8 mouse cellular contexts compared by ENCODE assay signal in genomic region chr8:3514681-3515247, GRCm38 (mm10). TPM values are rescaled to one million over a fixed set of nuclear protein-coding genes. Genes with fewer than 3 reads are reported as not detected.
DNase-seq lines count a peak whose midpoint lies in the region; ATAC-seq and TF ChIP-seq lines count a peak whose summit lies in the region.

No protein-coding gene starts in this region.

- ATAC-seq in embryonic facial prominence, embryonic 14.5 days (ENCODE audit: low read depth): no peak
- no peak for ATAC-seq in kidney, embryonic 14.5 days (ENCODE audit: low FRiP score, low TSS enrichment)
- ATAC-seq in neural tube, embryonic 12.5 days (ENCODE audit: low FRiP score, low read depth): no peak

- no peak for DNase-seq in left cerebral cortex, adult 2 months (ENCODE audit: extremely low spot score in 1 of 2, low spot score in 2 of 2)
- no peak for DNase-seq in left cerebral cortex, adult 18-20 months (ENCODE audit: low spot score in 2 of 2)
- no peak for DNase-seq in embryonic facial prominence, embryonic 14.5 days (ENCODE audit: low spot score)
- DNase-seq in gastrocnemius, postnatal 36 days: no peak
- no peak for DNase-seq in layer of hippocampus, adult 18-20 months (ENCODE audit: low spot score in 2 of 2)
- no peak for DNase-seq in left cerebral cortex, postnatal 4 days

- no peaks in the 10 kb centered on the region for H3K27me3 ChIP-seq in embryonic facial prominence, embryonic 14.5 days (replicated peaks; ENCODE audit: control insufficient read depth, insufficient read depth, low read length)
- H3K27me3 ChIP-seq in kidney, embryonic 14.5 days (ENCODE audit: control insufficient read depth, insufficient read depth, low read length): no peaks in the 10 kb centered on the region
- no peaks in the 10 kb centered on the region for H3K27me3 ChIP-seq in neural tube, embryonic 12.5 days (replicated peaks)

- peak overlapping the region; percentile 81 for H3K27ac ChIP-seq in left cerebral cortex, adult 2 months
- peak overlapping the region; percentile 73 for H3K27ac ChIP-seq in embryonic facial prominence, embryonic 14.5 days (replicated peaks; ENCODE audit: low read depth, low read length)
- peak overlapping the region; percentile 39; the same call in 1 of the 2 replicates for H3K27ac ChIP-seq in kidney, embryonic 14.5 days (ENCODE audit: low read depth, low read length)
- H3K27ac ChIP-seq in neural tube, embryonic 12.5 days: no peak overlapping the region

- H3K36me3 ChIP-seq in embryonic facial prominence, embryonic 14.5 days (ENCODE audit: control insufficient read depth, insufficient read depth, low read length): peaks cover 41% of the 10 kb centered on the region
- peaks cover 20% of the 10 kb centered on the region; the same call in 1 of the 2 replicates for H3K36me3 ChIP-seq in kidney, embryonic 14.5 days (ENCODE audit: control insufficient read depth, insufficient read depth, low read length)
- H3K36me3 ChIP-seq in neural tube, embryonic 12.5 days: peaks cover 42% of the 10 kb centered on the region

- H3K9ac ChIP-seq in embryonic facial prominence, embryonic 14.5 days (ENCODE audit: low read depth, low read length): peak overlapping the region; percentile 63
- H3K9ac ChIP-seq in kidney, embryonic 14.5 days (ENCODE audit: low read depth, low read length): peak overlapping the region; percentile 44; the same call in 1 of the 2 replicates
- 0 out of 2 replicates have a peak overlapping the region, but pooled peaks have one; percentile 26 for H3K9ac ChIP-seq in neural tube, embryonic 12.5 days

- H3K4me2 ChIP-seq in embryonic facial prominence, embryonic 14.5 days (ENCODE audit: low read depth, low read length): peak overlapping the region; percentile 90
- H3K4me2 ChIP-seq in kidney, embryonic 14.5 days (replicated peaks; ENCODE audit: low read depth, low read length): peak overlapping the region; percentile 96
- H3K4me2 ChIP-seq in neural tube, embryonic 12.5 days (replicated peaks): peak overlapping the region; percentile 94

- TF ChIP-seq CTCF in left cerebral cortex, adult 2 months (IDR thresholded peaks at IDR 0.05): no peak

- H3K4me3 ChIP-seq in left cerebral cortex, adult 2 months: peak overlapping the region; percentile 89
- peak overlapping the region; percentile 71 for H3K4me3 ChIP-seq in embryonic facial prominence, embryonic 14.5 days (ENCODE audit: low read depth, low read length)
- H3K4me3 ChIP-seq in kidney, embryonic 14.5 days (ENCODE audit: low read length): peak overlapping the region; percentile 50
- peak overlapping the region; percentile 56 for H3K4me3 ChIP-seq in neural tube, embryonic 12.5 days

- intact Hi-C loops in left cerebral cortex, adult 2 months (cut with DNase I): loop anchor here (1.0 kb wide), 1 partner anchor 14 kb away; the partner anchor contains the start of gene Mcoln1
- intact Hi-C loops in gastrocnemius, postnatal 36 days (cut with DNase I): no loop called here
- intact Hi-C loops in left cerebral cortex, postnatal 4 days (cut with DNase I): no loop called here

- 0 out of 2 replicates have a peak, but pooled peaks cover 3% of the 10 kb centered on the region for H3K4me1 ChIP-seq in embryonic facial prominence, embryonic 14.5 days (ENCODE audit: control insufficient read depth, insufficient read depth, low read length)
- 0 out of 2 replicates have a peak, but pooled peaks cover 4% of the 10 kb centered on the region for H3K4me1 ChIP-seq in kidney, embryonic 14.5 days (ENCODE audit: control insufficient read depth, insufficient read depth, low read length)
- peaks cover 3% of the 10 kb centered on the region for H3K4me1 ChIP-seq in neural tube, embryonic 12.5 days

- 27% methylated on average over 13 of the region's 13 CpGs for WGBS in embryonic facial prominence, embryonic 14.5 days
- WGBS in kidney, embryonic 14.5 days: 36% methylated on average over 13 of the region's 13 CpGs
- WGBS in neural tube, embryonic 12.5 days: 35% methylated on average over 13 of the region's 13 CpGs

- no peaks in the 10 kb centered on the region for H3K9me3 ChIP-seq in embryonic facial prominence, embryonic 14.5 days (ENCODE audit: control insufficient read depth, low read length)
- H3K9me3 ChIP-seq in kidney, embryonic 14.5 days (ENCODE audit: control insufficient read depth, low read length): no peaks in the 10 kb centered on the region
- H3K9me3 ChIP-seq in neural tube, embryonic 12.5 days: no peaks in the 10 kb centered on the region

RNA-seq across cellular contexts. Expression of gene Pnpla6, which starts 0.4 kb away (rescaled TPM):
- 10 to 100 TPM; 76.5 to 86.0 TPM for total RNA-seq in left cerebral cortex, adult 2 months (2021)
- total RNA-seq in left cerebral cortex, adult 18-20 months (2021): 10 to 100 TPM; 66.3 to 76.8 TPM
- polyA plus RNA-seq in embryonic facial prominence, embryonic 14.5 days (2014; fragmentation: Nextera tagmentation; extraction: Ambion mirVana): 18.2 and 22.0 TPM in 2 replicates
- 21.0 and 25.6 TPM in 2 replicates for polyA plus RNA-seq in kidney, embryonic 14.5 days (2014; fragmentation: Nextera tagmentation; extraction: Ambion mirVana)
- 31.2 and 33.9 TPM in 2 replicates for polyA plus RNA-seq in neural tube, embryonic 12.5 days (2016; fragmentation: Nextera tagmentation; extraction: Ambion mirVana)
- total RNA-seq in gastrocnemius, postnatal 36 days (2021): 10 to 100 TPM in 1 of 2 experiments, 1 to 10 TPM in 1; 8.4 to 10.4 TPM
- total RNA-seq in layer of hippocampus, adult 18-20 months (2021): 10 to 100 TPM; 71.8 to 76.2 TPM
- total RNA-seq in left cerebral cortex, postnatal 4 days (2021): 10 to 100 TPM; 75.9 to 81.6 TPM

RNA-seq across cellular contexts. Expression of gene Mcoln1, which starts 14.5 kb away (rescaled TPM):
- 10 to 100 TPM; 90.6 to 96.1 TPM for total RNA-seq in left cerebral cortex, adult 2 months (2021)
- 10 to 100 TPM; 82.2 to 92.0 TPM for total RNA-seq in left cerebral cortex, adult 18-20 months (2021)
- polyA plus RNA-seq in embryonic facial prominence, embryonic 14.5 days (2014; fragmentation: Nextera tagmentation; extraction: Ambion mirVana): 36.5 and 40.1 TPM in 2 replicates
- polyA plus RNA-seq in kidney, embryonic 14.5 days (2014; fragmentation: Nextera tagmentation; extraction: Ambion mirVana): 29.3 and 39.9 TPM in 2 replicates
- polyA plus RNA-seq in neural tube, embryonic 12.5 days (2016; fragmentation: Nextera tagmentation; extraction: Ambion mirVana): 74.4 and 78.9 TPM in 2 replicates
- 10 to 100 TPM; 21.3 to 23.0 TPM for total RNA-seq in gastrocnemius, postnatal 36 days (2021)
- 10 to 100 TPM; 76.0 to 77.3 TPM for total RNA-seq in layer of hippocampus, adult 18-20 months (2021)
- 10 to 100 TPM; 74.8 to 81.3 TPM for total RNA-seq in left cerebral cortex, postnatal 4 days (2021)

RNA-seq across cellular contexts. Expression of gene Zfp358, which starts 21.8 kb away (rescaled TPM):
- 10 to 100 TPM; 32.4 to 34.8 TPM for total RNA-seq in left cerebral cortex, adult 2 months (2021)
- total RNA-seq in left cerebral cortex, adult 18-20 months (2021): 10 to 100 TPM; 34.3 to 34.6 TPM
- 22.6 and 25.1 TPM in 2 replicates for polyA plus RNA-seq in embryonic facial prominence, embryonic 14.5 days (2014; fragmentation: Nextera tagmentation; extraction: Ambion mirVana)
- polyA plus RNA-seq in kidney, embryonic 14.5 days (2014; fragmentation: Nextera tagmentation; extraction: Ambion mirVana): 27.9 and 47.9 TPM in 2 replicates
- 81.8 and 87.0 TPM in 2 replicates for polyA plus RNA-seq in neural tube, embryonic 12.5 days (2016; fragmentation: Nextera tagmentation; extraction: Ambion mirVana)
- 10 to 100 TPM; 28.8 to 29.1 TPM for total RNA-seq in gastrocnemius, postnatal 36 days (2021)
- total RNA-seq in layer of hippocampus, adult 18-20 months (2021): 10 to 100 TPM; 30.9 to 31.2 TPM
- total RNA-seq in left cerebral cortex, postnatal 4 days (2021): 10 to 100 TPM; 43.3 TPM

RNA-seq across cellular contexts. Expression of gene Tex45, which starts 44.1 kb away (rescaled TPM):
- total RNA-seq in left cerebral cortex, adult 2 months (2021): under 1 TPM in 1 of 2 experiments, not detected in 1; 0.23 TPM
- not detected for total RNA-seq in left cerebral cortex, adult 18-20 months (2021)
- polyA plus RNA-seq in embryonic facial prominence, embryonic 14.5 days (2014; fragmentation: Nextera tagmentation; extraction: Ambion mirVana): 0.18 TPM in 1 of 2 replicates, not detected in the other
- polyA plus RNA-seq in kidney, embryonic 14.5 days (2014; fragmentation: Nextera tagmentation; extraction: Ambion mirVana): not detected in 2 replicates
- 0.22 TPM in 1 of 2 replicates, not detected in the other for polyA plus RNA-seq in neural tube, embryonic 12.5 days (2016; fragmentation: Nextera tagmentation; extraction: Ambion mirVana)
- total RNA-seq in gastrocnemius, postnatal 36 days (2021): under 1 TPM in 1 of 2 experiments, not detected in 1; 0.15 TPM
- total RNA-seq in layer of hippocampus, adult 18-20 months (2021): under 1 TPM in 1 of 2 experiments, not detected in 1; 0.20 TPM
- not detected for total RNA-seq in left cerebral cortex, postnatal 4 days (2021)

RNA-seq across cellular contexts. Expression of gene Pex11g, which starts 47.3 kb away (rescaled TPM):
- total RNA-seq in left cerebral cortex, adult 2 months (2021): under 1 TPM; 0.84 to 0.88 TPM
- under 1 TPM; 0.33 to 0.77 TPM for total RNA-seq in left cerebral cortex, adult 18-20 months (2021)
- 3.4 and 4.5 TPM in 2 replicates for polyA plus RNA-seq in embryonic facial prominence, embryonic 14.5 days (2014; fragmentation: Nextera tagmentation; extraction: Ambion mirVana)
- 3.7 and 4.4 TPM in 2 replicates for polyA plus RNA-seq in kidney, embryonic 14.5 days (2014; fragmentation: Nextera tagmentation; extraction: Ambion mirVana)
- 3.4 and 4.2 TPM in 2 replicates for polyA plus RNA-seq in neural tube, embryonic 12.5 days (2016; fragmentation: Nextera tagmentation; extraction: Ambion mirVana)
- total RNA-seq in gastrocnemius, postnatal 36 days (2021): 1 to 10 TPM; 2.4 to 3.5 TPM
- 1 to 10 TPM in 1 of 2 experiments, under 1 TPM in 1; 0.97 to 1.7 TPM for total RNA-seq in layer of hippocampus, adult 18-20 months (2021)
- total RNA-seq in left cerebral cortex, postnatal 4 days (2021): under 1 TPM; 0.64 to 0.66 TPM

Comparison
In these comparisons a context has a peak if more than half of its experiments do, and no peak if none do; other contexts are left out.
1. RNA of gene Pnpla6, which starts 0.4 kb away (total RNA-seq): 76.5 to 86.0 TPM in left cerebral cortex, adult 2 months, 75.9 to 81.6 TPM in left cerebral cortex, postnatal 4 days, 66.3 to 76.8 TPM in left cerebral cortex, adult 18-20 months and 71.8 to 76.2 TPM in layer of hippocampus, adult 18-20 months; 8.4 to 10.4 TPM in gastrocnemius, postnatal 36 days; every median in the first group is over 4 times any median in the second.
2. Peak in every context shown above with its lines, with median percentiles within 50 percentile points of each other: H3K4me3 ChIP-seq, H3K4me2 ChIP-seq and H3K9ac ChIP-seq.